Mouse (Mus musculus) heart, adult 2 months (tissue): ENCODE measurements around the gene Hibch. TPM values are rescaled to one million over a fixed set of nuclear protein-coding genes. Genes with fewer than 3 reads are reported as not detected.
A peak's percentile ranks its signal among the peaks of the same experiment; 100 is the strongest.

Experiments
- DNase-seq, 2 experiments: peaks; one replicate each; pipeline ENCODE4 v3.0.0; 2021
- H3K27ac ChIP-seq: fragments of 200-600 bp; 2 replicates; pipeline ENCODE4 v1.8.1; 2022
- H3K27me3 ChIP-seq: fragments of 200-500 bp; 2 replicates; pipeline ENCODE4 v1.6.1; 2012; ENCODE audit warnings: mild to moderate bottlenecking, low read length, inconsistent platforms, mixed read lengths; ENCODE audit not compliant: control insufficient read depth, insufficient read depth
- H3K36me3 ChIP-seq: fragments of 200-500 bp; 2 replicates; pipeline ENCODE4 v1.6.1; 2012; ENCODE audit warnings: low read length, inconsistent platforms; ENCODE audit not compliant: control insufficient read depth, insufficient read depth
- H3K4me1 ChIP-seq: fragments of 200-500 bp; 2 replicates; pipeline ENCODE4 v1.6.1; 2011; ENCODE audit warnings: low read length; ENCODE audit not compliant: control insufficient read depth, insufficient read depth
- H3K4me3 ChIP-seq: fragments of 200-600 bp; 2 replicates; pipeline ENCODE4 v1.8.1; 2022
- H3K79me2 ChIP-seq: fragments of 200-500 bp; replicated peaks from 2 replicates; pipeline ENCODE4 v1.6.1; 2012; ENCODE audit warnings: mild to moderate bottlenecking, inconsistent platforms, low read length, moderate library complexity, mixed read lengths; ENCODE audit not compliant: control insufficient read depth, insufficient read depth
- H3K9ac ChIP-seq: fragments of 200-500 bp; 2 replicates; pipeline ENCODE4 v1.6.1; 2012; ENCODE audit warnings: low read depth, mild to moderate bottlenecking, control low read depth, inconsistent platforms, low read length, mixed read lengths
- CTCF ChIP-seq: fragments of 200-600 bp; IDR thresholded peaks from 2 replicates; pipeline ENCODE4 v1.8.1; 2022; ENCODE audit warnings: antibody characterized with exemption, mild to moderate bottlenecking, moderate library complexity
- EP300 ChIP-seq: fragments of 200-500 bp; IDR thresholded peaks from 2 replicates; pipeline ENCODE4 v1.6.1; 2011; ENCODE audit warnings: low read depth, low read length, control low read depth; ENCODE audit not compliant: insufficient read depth
- POLR2A ChIP-seq: fragments of 200-500 bp; IDR thresholded peaks from 2 replicates; pipeline ENCODE4 v1.6.1; 2011; ENCODE audit warnings: mild to moderate bottlenecking, low read depth, low read length, control low read depth; ENCODE audit not compliant: insufficient read depth
- WGBS: fragments of 180-500 bp; shearing (Covaris S2); methylation state at CpG from one replicate; pipeline ENCODE4 v1.1.7; 2018; 5-methylcytosine and 5-hydroxymethylcytosine counted together
- intact Hi-C: fragments of 180-260 bp; cut with DNase I; formaldehyde crosslinking; loops from one replicate; pipeline ENCODE4 v1.15.1; 2025
- long read RNA-seq: library from polyadenylated mRNA; stranded (forward); transcript quantifications from one replicate; pipeline ENCODE4 v2.0.0, GENCODE M21; 2021
- polyA plus RNA-seq: library from polyadenylated mRNA; depleted of rRNA; stranded (reverse); fragments of >200 nt; gene quantifications from 2 replicates; pipeline ENCODE4 v1.2.3, GENCODE M21; 2012; rRNA removed
- total RNA-seq, 2 experiments: library from RNA; stranded (reverse); gene quantifications; 2 replicates each; pipeline ENCODE4 v1.2.3; 2021

Gene Hibch
- total RNA-seq = 10 to 100 TPM; 70.5 to 86.8 TPM
- 52.8 and 76.2 TPM in 2 replicates for polyA plus RNA-seq
- long read RNA-seq, transcript Hibch-201 (14 exons, 1,830 nt) = major isoform, 42 of 47 reads
- long read RNA-seq, partial matches to known transcripts = 1 of 47 reads
- long read RNA-seq, other reads (novel, unspliced or antisense) = 4 of 47 reads

GRCm38 (mm10) chr1:52844782-52845665 lies at the start of gene Hibch:
TSS of gene Hibch (plus strand) at chr1:52844929.
- DNase-seq = peak; percentile 96 to 100
- intact Hi-C loops = loop anchor here (1.0 to 10.0 kb wide), 4 partner anchors 28 to 350 kb away; partner anchors contain the start of genes Inpp1 and Nemp2
- Histone ChIP-seq H3K4me1 (peaks cover 3% of the 10 kb centered on the region; the same call in 1 of the 2 replicates), H3K4me3 (peak within 1 kb of the TSS; percentile 92), H3K27ac (peak within 1 kb of the TSS; percentile 92), H3K79me2 (no peaks in the 10 kb centered on the region; the same call in 1 of the 2 replicates), H3K27me3 (no peaks in the 10 kb centered on the region), H3K9ac (peak within 1 kb of the TSS; percentile 89), H3K36me3 (peaks cover 4% of the 10 kb centered on the region; the same call in 1 of the 2 replicates)
- 2% methylated on average over 45 of the region's 45 CpGs for WGBS
- TF ChIP-seq CTCF (peak; percentile 15; the same call in 1 of the 2 replicates), POLR2A (peak; percentile 88), EP300 (0 out of 2 replicates have a peak, but pooled peaks have one; percentile 36)

DNA sequence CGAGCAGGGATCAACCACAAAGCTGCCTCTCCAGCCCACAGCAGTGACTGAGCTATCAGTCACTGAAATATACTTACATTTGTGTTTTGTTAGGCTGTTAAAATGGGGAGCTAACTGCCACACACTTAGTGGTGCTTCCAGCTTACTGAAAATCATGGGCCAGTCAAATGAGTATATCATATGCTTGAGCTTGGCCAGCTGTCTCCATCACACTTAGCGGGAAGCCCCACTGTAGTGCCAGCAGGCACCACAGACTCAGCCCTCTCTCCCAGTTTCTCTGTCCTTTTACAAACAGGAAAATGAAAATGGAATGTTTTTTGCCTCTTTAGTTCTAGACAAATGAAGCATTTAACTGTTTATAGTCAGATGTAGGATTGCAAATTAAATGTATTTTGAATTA lies 48.8 kb upstream of the Hibch start:
- intact Hi-C loops = no loop called here

GRCm38 (mm10) chr1:52799056-52799726 lies 45.5 kb upstream of the Hibch start:
- no peak for TF ChIP-seq POLR2A
- no peak for TF ChIP-seq EP300
- no peak for TF ChIP-seq CTCF
- no peak overlapping the region; the same call in 1 of the 2 replicates for H3K9ac ChIP-seq
- peaks cover 2% of the 10 kb centered on the region; the same call in 1 of the 2 replicates for H3K79me2 ChIP-seq
- no peaks in the 10 kb centered on the region for H3K27me3 ChIP-seq
- intact Hi-C loops = no loop called here
- H3K4me1 ChIP-seq = peaks cover 19% of the 10 kb centered on the region
- peak overlapping the region; percentile 59 for H3K27ac ChIP-seq
- 32% methylated on average over 10 of the region's 10 CpGs for WGBS
- DNase-seq = peak; percentile 51 to 61
- H3K36me3 ChIP-seq = peaks cover 15% of the 10 kb centered on the region
- H3K4me3 ChIP-seq = no peak overlapping the region; the same call in 1 of the 2 replicates

More for the DNA sequence above, 48.8 kb upstream of the Hibch start:
- TF ChIP-seq CTCF (no peak), EP300 (no peak)
- Histone ChIP-seq H3K79me2 (no peaks in the 10 kb centered on the region), H3K4me1 (peaks cover 12% of the 10 kb centered on the region), H3K36me3 (peaks cover 9% of the 10 kb centered on the region), H3K27ac (no peak overlapping the region), H3K4me3 (no peak overlapping the region), H3K9ac (no peak overlapping the region), H3K27me3 (no peaks in the 10 kb centered on the region)
- DNase-seq = no peak
- WGBS = 87% methylated on average over 2 of the region's 2 CpGs

DNA sequence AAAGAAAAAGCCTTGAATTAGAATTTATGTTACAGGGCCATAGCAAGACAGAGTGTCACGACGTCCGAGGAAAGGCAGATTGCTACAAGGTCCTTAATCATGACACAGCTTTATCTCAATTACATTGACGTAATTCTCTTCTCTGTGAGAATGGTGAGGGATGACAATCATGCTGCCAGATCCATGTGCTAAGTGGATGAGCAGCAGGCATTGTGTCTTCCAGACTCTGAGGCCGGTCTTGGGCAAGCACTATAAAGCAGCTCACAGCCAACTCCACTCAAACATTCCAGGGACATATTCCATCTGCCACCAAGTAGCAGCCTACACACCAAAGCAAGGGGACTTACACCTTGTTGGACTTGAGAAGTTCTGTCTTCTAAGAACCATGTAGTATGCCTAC lies 45.0 kb upstream of the Hibch start:
- peak overlapping the region; percentile 59 for H3K27ac ChIP-seq
- no peaks in the 10 kb centered on the region for H3K27me3 ChIP-seq
- no peak overlapping the region for H3K4me3 ChIP-seq
- H3K79me2 ChIP-seq = peaks cover 2% of the 10 kb centered on the region; the same call in 1 of the 2 replicates
- TF ChIP-seq CTCF (no peak), POLR2A (no peak), EP300 (no peak)
- 19% methylated on average over 5 of the region's 5 CpGs for WGBS
- no peak overlapping the region for H3K9ac ChIP-seq
- intact Hi-C loops = loop anchor here (5.0 kb wide), 1 partner anchor 48 kb away; no protein-coding TSS in a partner anchor
- peaks cover 19% of the 10 kb centered on the region for H3K4me1 ChIP-seq
- DNase-seq = no peak
- peaks cover 17% of the 10 kb centered on the region for H3K36me3 ChIP-seq

GRCm38 (mm10) chr1:52800340-52800740 lies 44.4 kb upstream of the Hibch start:
- intact Hi-C loops = loop anchor here (5.0 kb wide), 1 partner anchor 47 kb away; no protein-coding TSS in a partner anchor
- H3K27ac ChIP-seq = peak overlapping the region; percentile 5; the same call in 1 of the 2 replicates

More at GRCm38 (mm10) chr1:52800340-52800740, 44.4 kb upstream of the Hibch start:
- Histone ChIP-seq H3K9ac (no peak overlapping the region), H3K4me3 (no peak overlapping the region), H3K79me2 (peaks cover 2% of the 10 kb centered on the region; the same call in 1 of the 2 replicates), H3K27me3 (no peaks in the 10 kb centered on the region), H3K4me1 (peaks cover 19% of the 10 kb centered on the region), H3K36me3 (peaks cover 17% of the 10 kb centered on the region)
- no peak for TF ChIP-seq EP300
- peak in 1 of 2 experiments; percentile 38 for DNase-seq
- 34% methylated on average over 3 of the region's 3 CpGs for WGBS
